ENCODE assay signal across 8 mouse cellular contexts in the genomic region with DNA sequence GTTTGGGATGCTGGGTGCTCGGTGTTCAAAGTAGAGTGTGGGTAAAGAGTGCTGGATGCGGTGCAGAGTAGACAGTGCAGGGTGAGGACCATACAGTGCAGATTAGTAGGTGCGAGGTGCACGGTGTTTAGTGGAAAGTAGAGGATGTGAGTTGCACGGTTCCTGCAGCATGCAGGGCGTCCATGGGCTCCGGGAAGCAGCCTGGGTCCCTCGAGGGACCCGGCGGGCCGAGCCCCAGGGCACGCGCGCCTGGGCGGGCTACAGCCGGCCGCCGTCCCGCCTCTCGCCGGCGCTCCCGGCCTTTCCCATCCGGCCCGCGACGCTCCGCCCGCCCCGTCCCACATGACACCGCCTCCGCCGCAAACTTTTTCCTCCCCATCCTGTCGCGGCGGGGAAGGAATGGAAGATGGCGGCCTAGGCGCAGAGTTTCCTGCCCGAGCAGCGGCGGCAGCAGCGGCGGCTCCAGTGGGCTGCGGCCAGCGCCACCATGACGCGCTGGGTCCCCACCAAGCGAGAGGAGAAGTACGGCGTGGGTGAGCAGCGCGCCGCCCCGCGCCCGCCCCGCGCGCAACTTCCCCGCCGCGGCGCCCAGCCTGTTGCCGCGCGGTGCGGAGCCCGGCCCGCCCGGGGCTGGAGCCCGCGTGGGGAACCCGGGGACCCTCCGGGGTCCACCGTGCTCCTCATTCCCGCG. TPM values are rescaled to one million over a fixed set of nuclear protein-coding genes. Genes with fewer than 3 reads are reported as not detected.
DNase-seq lines count a peak whose midpoint lies in the region; ATAC-seq and TF ChIP-seq lines count a peak whose summit lies in the region.

A gene (plus strand): TSS at position 343 of the 691 bp plus-strand sequence.

- peak within 1 kb of the TSS; percentile 43 for H3K9ac ChIP-seq in forebrain, postnatal 0 days
- peak within 1 kb of the TSS; percentile 97 for H3K9ac ChIP-seq in lung, embryonic 15.5 days

- peak within 1 kb of the TSS; percentile 82 for H3K4me2 ChIP-seq in forebrain, postnatal 0 days (ENCODE audit: low read depth)
- H3K4me2 ChIP-seq in lung, embryonic 15.5 days, result peak within 1 kb of the TSS; percentile 79

- DNase-seq in forebrain, postnatal 0 days, result peak; percentile 54
- peak; percentile 78 to 86 for DNase-seq in heart, postnatal 36 days
- peak; percentile 29 to 30 for DNase-seq in layer of hippocampus, adult 8-10 months (ENCODE audit: low spot score in 2 of 2)
- DNase-seq in ovary, postnatal 36 days (ENCODE audit: low spot score), result peak; percentile 79
- DNase-seq in yolk sac, embryonic 10.5 days (ENCODE audit: low spot score), result peak; percentile 76

- no peak for TF ChIP-seq POLR2A in bone marrow macrophage, adult 2 months (IDR thresholded peaks at IDR 0.05; ENCODE audit: borderline replicate concordance, low read depth, low read length)

- peak; percentile 86 for ATAC-seq in forebrain, postnatal 0 days
- peak; percentile 89 for ATAC-seq in lung, embryonic 15.5 days (ENCODE audit: borderline replicate concordance, extremely low read depth, low FRiP score, low TSS enrichment)

- peaks cover 57% of the 10 kb centered on the region for H3K4me1 ChIP-seq in E14TG2a.4 (replicated peaks; ENCODE audit: low read depth, low read length)
- peaks cover 26% of the 10 kb centered on the region for H3K4me1 ChIP-seq in bone marrow macrophage, adult 2 months (ENCODE audit: control insufficient read depth, insufficient read depth, low read length)
- no peaks in the 10 kb centered on the region for H3K4me1 ChIP-seq in forebrain, postnatal 0 days (ENCODE audit: insufficient read depth)
- peaks cover 37% of the 10 kb centered on the region for H3K4me1 ChIP-seq in lung, embryonic 15.5 days

- intact Hi-C loops in heart, postnatal 36 days (cut with DNase I), result loop anchor here (5.0 kb wide), 2 partner anchors 62 to 102 kb away; no protein-coding TSS in a partner anchor

- no peak for TF ChIP-seq CTCF in E14TG2a.4 (conservative IDR thresholded peaks at IDR 0.05; ENCODE audit: low read length)
- TF ChIP-seq CTCF in bone marrow macrophage, adult 2 months (IDR thresholded peaks at IDR 0.05; ENCODE audit: low read depth, low read length), result no peak
- no peak; the same call in 1 of the 2 replicates for TF ChIP-seq CTCF in forebrain, postnatal 0 days (IDR thresholded peaks at IDR 0.05; ENCODE audit: low read depth)

- 3% methylated on average over 66 of the region's 77 CpGs for WGBS in forebrain, postnatal 0 days
- WGBS in lung, embryonic 15.5 days, result under 1% methylated on average over 71 of the region's 77 CpGs

- peaks cover 23% of the 10 kb centered on the region for H3K27me3 ChIP-seq in E14TG2a.4 (ENCODE audit: insufficient read depth, low read length)
- 0 out of 2 replicates have a peak, but pooled peaks cover 8% of the 10 kb centered on the region for H3K27me3 ChIP-seq in forebrain, postnatal 0 days (ENCODE audit: insufficient read depth, low read length)
- no peaks in the 10 kb centered on the region for H3K27me3 ChIP-seq in lung, embryonic 15.5 days

- peaks cover 14% of the 10 kb centered on the region; the same call in 1 of the 2 replicates for H3K36me3 ChIP-seq in E14TG2a.4 (ENCODE audit: insufficient read depth, low read length)
- H3K36me3 ChIP-seq in forebrain, postnatal 0 days (ENCODE audit: insufficient read depth), result no peaks in the 10 kb centered on the region
- H3K36me3 ChIP-seq in lung, embryonic 15.5 days, result no peaks in the 10 kb centered on the region

- no peaks in the 10 kb centered on the region for H3K9me3 ChIP-seq in E14TG2a.4 (ENCODE audit: low read length)
- no peaks in the 10 kb centered on the region for H3K9me3 ChIP-seq in forebrain, postnatal 0 days (ENCODE audit: low read length)
- no peaks in the 10 kb centered on the region for H3K9me3 ChIP-seq in lung, embryonic 15.5 days

- peak within 1 kb of the TSS; percentile 73 for H3K27ac ChIP-seq in bone marrow macrophage, adult 2 months (ENCODE audit: insufficient read depth, low read depth, low read length)
- peak within 1 kb of the TSS; percentile 70; the same call in 1 of the 2 replicates for H3K27ac ChIP-seq in forebrain, postnatal 0 days (ENCODE audit: low read depth, low read length)
- peak within 1 kb of the TSS; percentile 96 for H3K27ac ChIP-seq in lung, embryonic 15.5 days

- H3K4me3 ChIP-seq in E14TG2a.4 (replicated peaks; ENCODE audit: low read length), result peak within 1 kb of the TSS; percentile 85
- H3K4me3 ChIP-seq in bone marrow macrophage, adult 2 months (ENCODE audit: insufficient read depth, low read length), result peak within 1 kb of the TSS; percentile 77
- peak within 1 kb of the TSS; percentile 60 for H3K4me3 ChIP-seq in forebrain, postnatal 0 days (ENCODE audit: low read depth, low read length)
- peak within 1 kb of the TSS; percentile 90 for H3K4me3 ChIP-seq in lung, embryonic 15.5 days

RNA-seq across cellular contexts. Expression of the gene that starts here (rescaled TPM):
- 16.9 and 19.9 TPM in 2 replicates for polyA plus RNA-seq in bone marrow macrophage, adult 2 months (2012; ENCODE audit: insufficient read depth, insufficient read length, missing spikeins)
- total RNA-seq in forebrain, postnatal 0 days (2014; rRNA removed), result 10.5 and 12.6 TPM in 2 replicates
- 3.6 and 5.5 TPM in 2 replicates for polyA plus RNA-seq in forebrain, postnatal 0 days (2015; fragmentation: Nextera tagmentation; extraction: Ambion mirVana)
- 10 to 100 TPM; 26.3 to 28.8 TPM for total RNA-seq in heart, postnatal 36 days (2021)
- 10 to 100 TPM; 27.5 to 31.6 (median 30.5) TPM for total RNA-seq in layer of hippocampus, adult 8-10 months (2022)
- 40.7 and 43.7 TPM in 2 replicates for polyA plus RNA-seq in lung, embryonic 15.5 days (2015; fragmentation: Nextera tagmentation; extraction: Ambion mirVana)

Comparison
In these comparisons a context has a peak if more than half of its experiments do, and no peak if none do; other contexts are left out.
1. Peak in every context shown above with its lines: DNase-seq, ATAC-seq, H3K4me3 ChIP-seq and H3K27ac ChIP-seq.
2. DNase-seq: peak in every context shown above with its lines; median percentile 82 in heart, postnatal 36 days; 79 in ovary, postnatal 36 days; 76 in yolk sac, embryonic 10.5 days; 54 in forebrain, postnatal 0 days; 30 in layer of hippocampus, adult 8-10 months.